Mouse (Mus musculus) neural tube, embryonic 11.5 days (tissue): ENCODE data around the gene Klhl7. TPM values are rescaled to one million over a fixed set of nuclear protein-coding genes. Genes with fewer than 3 reads are reported as not detected.

Source experiments
- ATAC-seq: fragments of 200-750 bp; cut with Nextera tagmentation; 2 replicates; pipeline ENCODE4 v1.8.0; 2017; ENCODE audit warnings: moderate number of reproducible peaks, mild to moderate bottlenecking, moderate TSS enrichment, moderate library complexity; ENCODE audit not compliant: insufficient read depth, low FRiP score, low TSS enrichment
- DNase-seq: peaks from one replicate; pipeline ENCODE4 v3.0.0-alpha.2; 2015; ENCODE audit warnings: low spot score
- H3K27ac ChIP-seq: fragments of 300-500 bp; sonication (generic); 2 replicates; pipeline ENCODE4 v1.5.1; 2014; ENCODE audit warnings: low read depth, mild to moderate bottlenecking, low read length
- H3K27me3 ChIP-seq: fragments of 300-500 bp; sonication (generic); 2 replicates; pipeline ENCODE4 v1.6.1; 2014; ENCODE audit warnings: mild to moderate bottlenecking, low read length, mixed read lengths; ENCODE audit not compliant: control insufficient read depth, insufficient read depth
- H3K36me3 ChIP-seq: fragments of 300-500 bp; sonication (generic); 2 replicates; pipeline ENCODE4 v1.6.1; 2014; ENCODE audit warnings: mild to moderate bottlenecking, low read length, moderate library complexity, mixed read lengths; ENCODE audit not compliant: control insufficient read depth, insufficient read depth
- H3K4me1 ChIP-seq: fragments of 300-500 bp; sonication (generic); 2 replicates; pipeline ENCODE4 v1.6.1; 2014; ENCODE audit warnings: low read length, mixed read lengths; ENCODE audit not compliant: control insufficient read depth, insufficient read depth
- H3K4me2 ChIP-seq: fragments of 300-500 bp; sonication (generic); 2 replicates; pipeline ENCODE4 v1.6.1; 2014; ENCODE audit warnings: low read depth, mild to moderate bottlenecking, moderate library complexity
- H3K4me3 ChIP-seq: fragments of 300-500 bp; sonication (generic); 2 replicates; pipeline ENCODE4 v1.5.1; 2014; ENCODE audit warnings: low read depth, low read length
- H3K9ac ChIP-seq: fragments of 300-500 bp; sonication (generic); 2 replicates; pipeline ENCODE4 v1.6.1; 2014; ENCODE audit warnings: mild to moderate bottlenecking, low read length
- H3K9me3 ChIP-seq: fragments of 300-500 bp; sonication (generic); 2 replicates; pipeline ENCODE4 v1.6.1; 2016; ENCODE audit warnings: low read length; ENCODE audit not compliant: control insufficient read depth
- WGBS: fragments of 180-500 bp; shearing (Covaris S2); extraction: QIAGEN DNeasy Blood & Tissue Kit; methylation state at CpG from one replicate; pipeline ENCODE4 v1.1.7; 2014; 5-methylcytosine and 5-hydroxymethylcytosine counted together
- polyA plus RNA-seq: library from polyadenylated mRNA; unstranded; fragments of >200 nt; fragmentation: Nextera tagmentation; extraction: Ambion mirVana; gene quantifications from 2 replicates; pipeline ENCODE4 v1.2.1, GENCODE M21; 2014

The Klhl7 gene
- polyA plus RNA-seq, 1 experiment from 2014 or later, result 98.1 TPM

- Histone ChIP-seq H3K27me3 (no peaks in the 10 kb centered on the region), H3K9ac (no peak overlapping the region), H3K4me3 (no peak overlapping the region), H3K4me2 (no peak overlapping the region), H3K27ac (no peak overlapping the region), H3K4me1 (no peaks in the 10 kb centered on the region; the same call in 1 of the 2 replicates), H3K36me3 (no peaks in the 10 kb centered on the region), H3K9me3 (no peaks in the 10 kb centered on the region)
- no peak for ATAC-seq
- 66% methylated on average over 2 of the region's 2 CpGs for WGBS
- no peak for DNase-seq
These were observed 3.4 kb downstream of the Klhl7 start for GRCm38 (mm10) chr5:24103841-24104240.

GRCm38 (mm10) chr5:24107071-24107739 is 6.8 kb downstream of the Klhl7 start:
- ATAC-seq (no peak), DNase-seq (no peak)
- Histone ChIP-seq H3K4me2 (no peak overlapping the region), H3K4me1 (no peaks in the 10 kb centered on the region; the same call in 1 of the 2 replicates), H3K4me3 (no peak overlapping the region), H3K36me3 (no peaks in the 10 kb centered on the region), H3K9ac (no peak overlapping the region), H3K9me3 (no peaks in the 10 kb centered on the region), H3K27me3 (no peaks in the 10 kb centered on the region), H3K27ac (no peak overlapping the region)
- WGBS, result 92% methylated on average over 7 of the region's 7 CpGs

GRCm38 (mm10) chr5:24107740-24108098 is 7.3 kb downstream of the Klhl7 start:
- H3K27ac ChIP-seq, result no peak overlapping the region
- no peaks in the 10 kb centered on the region; the same call in 1 of the 2 replicates for H3K4me1 ChIP-seq
- 80% methylated on average over 3 of the region's 3 CpGs for WGBS
- no peak for DNase-seq
- H3K4me3 ChIP-seq, result no peak overlapping the region
- H3K27me3 ChIP-seq, result no peaks in the 10 kb centered on the region
- H3K9me3 ChIP-seq, result no peaks in the 10 kb centered on the region
- no peaks in the 10 kb centered on the region for H3K36me3 ChIP-seq
- H3K9ac ChIP-seq, result no peak overlapping the region
- no peak for ATAC-seq
- no peak overlapping the region for H3K4me2 ChIP-seq

GRCm38 (mm10) chr5:24110068-24110467 is 9.7 kb downstream of the Klhl7 start:
- ATAC-seq (no peak), DNase-seq (peak; percentile 18)
- no peak overlapping the region for H3K4me3 ChIP-seq
- H3K9ac ChIP-seq, result no peak overlapping the region
- no peaks in the 10 kb centered on the region for H3K36me3 ChIP-seq
- no peaks in the 10 kb centered on the region for H3K27me3 ChIP-seq
- H3K4me1 ChIP-seq, result no peaks in the 10 kb centered on the region
- H3K9me3 ChIP-seq, result no peaks in the 10 kb centered on the region
- H3K4me2 ChIP-seq, result no peak overlapping the region
- WGBS, result 79% methylated on average over 5 of the region's 5 CpGs
- H3K27ac ChIP-seq, result no peak overlapping the region

GRCm38 (mm10) chr5:24112116-24112903 is 11.9 kb downstream of the Klhl7 start:
- H3K27ac ChIP-seq, result no peak overlapping the region
- no peak overlapping the region for H3K9ac ChIP-seq
- no peak overlapping the region for H3K4me3 ChIP-seq
- WGBS, result 87% methylated on average over 12 of the region's 12 CpGs
- no peak overlapping the region for H3K4me2 ChIP-seq
- no peaks in the 10 kb centered on the region for H3K27me3 ChIP-seq
- DNase-seq, result no peak
- no peaks in the 10 kb centered on the region for H3K9me3 ChIP-seq
- H3K4me1 ChIP-seq, result no peaks in the 10 kb centered on the region
- no peak for ATAC-seq
- no peaks in the 10 kb centered on the region for H3K36me3 ChIP-seq

GRCm38 (mm10) chr5:24122221-24122620 is 21.8 kb downstream of the Klhl7 start:
- Histone ChIP-seq H3K4me1 (peaks cover 14% of the 10 kb centered on the region), H3K4me2 (no peak overlapping the region), H3K27me3 (no peaks in the 10 kb centered on the region), H3K9ac (no peak overlapping the region), H3K27ac (no peak overlapping the region), H3K36me3 (no peaks in the 10 kb centered on the region), H3K4me3 (no peak overlapping the region), H3K9me3 (no peaks in the 10 kb centered on the region)
- DNase-seq (no peak), ATAC-seq (no peak)
- WGBS, result 93% methylated on average over 2 of the region's 2 CpGs

GRCm38 (mm10) chr5:24124175-24124574 is 23.8 kb downstream of the Klhl7 start:
- H3K27me3 ChIP-seq, result no peaks in the 10 kb centered on the region
- DNase-seq, result peak; percentile 35
- peaks cover 14% of the 10 kb centered on the region for H3K4me1 ChIP-seq
- H3K36me3 ChIP-seq, result no peaks in the 10 kb centered on the region
- no peaks in the 10 kb centered on the region for H3K9me3 ChIP-seq
- no peak overlapping the region for H3K4me3 ChIP-seq
- no peak overlapping the region for H3K9ac ChIP-seq
- H3K27ac ChIP-seq, result peak overlapping the region; percentile 71
- WGBS, result 56% methylated on average over 1 of the region's 1 CpGs
- H3K4me2 ChIP-seq, result no peak overlapping the region
- peak; percentile 73 for ATAC-seq

GRCm38 (mm10) chr5:24124579-24125276 is 24.3 kb downstream of the Klhl7 start:
- Histone ChIP-seq H3K4me3 (no peak overlapping the region), H3K36me3 (no peaks in the 10 kb centered on the region), H3K27ac (peak overlapping the region; percentile 71), H3K9me3 (no peaks in the 10 kb centered on the region), H3K4me2 (no peak overlapping the region), H3K27me3 (no peaks in the 10 kb centered on the region), H3K9ac (no peak overlapping the region), H3K4me1 (peaks cover 14% of the 10 kb centered on the region)
- DNase-seq, result no peak
- peak; percentile 72; the same call in 1 of the 2 replicates for ATAC-seq
- 61% methylated on average over 3 of the region's 3 CpGs for WGBS
